Mouse (Mus musculus) left cerebral cortex, adult 2 months (tissue): ENCODE results near the gene Rbfox1. TPM values are rescaled to one million over a fixed set of nuclear protein-coding genes. Genes with fewer than 3 reads are reported as not detected.

Experiments
- DNase-seq, 2 experiments: peaks; one replicate each; pipeline ENCODE4 v3.0.0; 2021 to 2022; ENCODE audit warnings: low spot score in 2 of 2, mixed read lengths in 1 of 2; ENCODE audit errors: extremely low spot score in 1 of 2
- H3K27ac ChIP-seq: fragments of 200-600 bp; 2 replicates; pipeline ENCODE4 v1.8.1; 2022
- H3K4me3 ChIP-seq: fragments of 200-600 bp; 2 replicates; pipeline ENCODE4 v1.8.1; 2022
- CTCF ChIP-seq: fragments of 200-600 bp; IDR thresholded peaks from 2 replicates; pipeline ENCODE4 v1.8.1; 2022; ENCODE audit warnings: antibody characterized with exemption, mild to moderate bottlenecking, moderate library complexity
- intact Hi-C: fragments of 180-260 bp; cut with DNase I; formaldehyde crosslinking; loops from one replicate; pipeline ENCODE4 v1.15.1; 2025
- total RNA-seq, 2 experiments: library from RNA; stranded (reverse); gene quantifications; 2 replicates each; pipeline ENCODE4 v1.2.3; 2021

Gene Rbfox1
- total RNA-seq, 2 experiments from 2014 or later, result 330 to 336 TPM

DNA sequence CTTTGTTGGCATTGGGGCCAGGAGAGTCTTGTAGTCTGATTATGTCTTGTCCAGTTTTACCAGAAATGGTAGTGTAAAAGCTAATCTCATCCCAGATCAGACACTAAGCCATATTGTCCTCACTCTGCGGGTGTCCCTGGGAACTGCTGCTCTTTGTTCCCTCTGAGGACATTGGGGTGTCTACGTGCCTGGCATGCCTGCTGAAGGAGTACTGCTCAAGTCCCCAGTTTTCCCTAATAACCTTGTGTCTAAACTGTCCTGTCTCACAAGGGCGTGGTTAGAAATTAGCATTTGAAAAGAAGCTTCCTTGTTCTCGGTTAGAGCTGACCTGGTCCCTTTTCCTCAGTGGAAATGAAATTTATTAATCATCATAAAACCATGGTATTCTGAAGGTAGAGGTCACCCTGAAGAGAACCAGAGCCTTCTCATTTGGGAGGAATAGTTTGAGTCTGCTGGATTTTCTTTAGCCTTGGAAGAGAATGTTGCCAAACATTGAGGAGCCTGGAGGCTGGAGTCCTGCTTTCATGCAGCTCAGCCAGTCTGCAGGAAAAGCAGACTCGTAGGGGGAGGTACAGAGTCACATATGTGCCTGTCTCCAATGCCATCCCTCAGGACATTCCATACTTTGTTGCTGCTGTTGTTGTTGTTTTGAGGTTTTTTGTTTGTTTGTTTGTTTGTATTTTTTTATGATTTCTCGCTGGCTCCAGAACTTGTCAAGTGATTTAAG is 1519.8 kb downstream of the Rbfox1 start:
- no peak for DNase-seq
- Histone ChIP-seq H3K4me3 (no peak overlapping the region), H3K27ac (no peak overlapping the region)
- intact Hi-C loops, result no loop called here
- TF ChIP-seq CTCF, result no peak

DNA sequence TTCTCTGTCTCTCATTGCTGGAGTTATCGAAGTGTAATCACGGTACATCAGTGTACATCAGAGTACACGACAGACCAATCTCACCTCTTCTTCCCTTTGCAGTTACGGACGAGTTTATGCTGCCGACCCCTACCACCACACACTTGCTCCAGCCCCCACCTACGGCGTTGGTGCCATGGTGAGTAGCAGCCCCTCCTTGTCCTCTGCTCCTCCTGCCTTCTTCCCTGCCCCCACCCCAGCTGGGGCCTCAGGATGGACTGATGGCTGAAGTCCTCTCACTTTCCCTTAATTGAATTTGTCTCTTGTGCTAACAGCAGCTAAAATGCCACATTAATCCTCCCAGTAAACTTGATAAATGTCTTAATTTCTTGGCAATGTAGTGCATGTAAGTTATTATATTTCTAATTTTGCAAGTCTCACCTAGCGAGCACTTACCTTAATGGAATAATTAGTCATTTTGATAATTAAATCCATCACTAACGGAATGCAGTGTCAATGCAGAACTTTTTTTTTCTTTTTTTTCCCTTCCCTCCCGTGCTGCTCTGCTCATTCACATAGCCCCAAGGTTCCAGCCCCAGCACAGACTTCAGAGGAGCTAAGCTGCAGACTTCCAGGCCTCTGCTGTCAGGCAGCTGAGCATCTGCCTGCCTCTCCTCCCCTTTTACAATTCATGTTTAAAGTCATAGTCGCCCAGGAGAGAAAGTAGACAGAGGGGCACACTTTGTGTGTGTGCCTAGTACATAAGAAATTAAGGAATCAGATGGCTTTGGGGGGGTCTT is 1522.9 kb downstream of the Rbfox1 start:
- no peak overlapping the region for H3K27ac ChIP-seq
- TF ChIP-seq CTCF, result no peak
- intact Hi-C loops, result no loop called here
- H3K4me3 ChIP-seq, result no peak overlapping the region
- DNase-seq, result no peak

DNA sequence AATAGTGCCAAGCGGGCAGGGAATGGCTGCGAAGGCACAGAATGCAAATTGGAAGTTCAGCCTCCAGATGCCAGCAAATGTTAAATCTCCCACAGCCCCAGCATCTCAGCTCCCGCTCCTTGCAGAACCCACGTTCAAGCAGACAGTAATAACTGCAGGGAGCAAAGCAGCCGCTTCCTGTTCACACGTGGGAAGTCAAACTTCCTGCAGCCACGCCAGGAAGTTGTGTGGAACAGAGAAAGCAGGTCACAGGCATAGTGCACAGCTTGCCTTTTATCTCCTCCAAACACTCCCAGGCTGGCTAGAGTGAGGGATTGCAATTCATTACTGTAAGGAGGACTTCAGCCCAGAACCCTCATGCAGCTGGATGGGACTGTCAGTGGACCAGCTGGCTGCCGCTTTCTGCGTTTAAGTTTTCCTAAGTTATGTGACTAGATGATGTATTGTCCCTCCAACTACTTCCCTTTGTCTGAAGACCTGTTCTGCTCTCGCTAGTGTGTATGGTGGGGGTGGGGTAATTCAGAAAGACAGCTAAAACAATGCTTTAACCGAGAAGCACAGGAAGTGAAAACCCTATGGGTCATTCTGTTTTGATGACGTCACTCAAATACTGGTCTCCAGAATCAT is 1534.6 kb downstream of the Rbfox1 start:
- Histone ChIP-seq H3K27ac (peak overlapping the region; percentile 28; the same call in 1 of the 2 replicates), H3K4me3 (peak overlapping the region; percentile 11; the same call in 1 of the 2 replicates)
- peak; percentile 42 to 47 for DNase-seq
- intact Hi-C loops, result loop anchor here (5.0 kb wide), 3 partner anchors 213 to 583 kb away; no protein-coding TSS in a partner anchor
- no peak for TF ChIP-seq CTCF

DNA sequence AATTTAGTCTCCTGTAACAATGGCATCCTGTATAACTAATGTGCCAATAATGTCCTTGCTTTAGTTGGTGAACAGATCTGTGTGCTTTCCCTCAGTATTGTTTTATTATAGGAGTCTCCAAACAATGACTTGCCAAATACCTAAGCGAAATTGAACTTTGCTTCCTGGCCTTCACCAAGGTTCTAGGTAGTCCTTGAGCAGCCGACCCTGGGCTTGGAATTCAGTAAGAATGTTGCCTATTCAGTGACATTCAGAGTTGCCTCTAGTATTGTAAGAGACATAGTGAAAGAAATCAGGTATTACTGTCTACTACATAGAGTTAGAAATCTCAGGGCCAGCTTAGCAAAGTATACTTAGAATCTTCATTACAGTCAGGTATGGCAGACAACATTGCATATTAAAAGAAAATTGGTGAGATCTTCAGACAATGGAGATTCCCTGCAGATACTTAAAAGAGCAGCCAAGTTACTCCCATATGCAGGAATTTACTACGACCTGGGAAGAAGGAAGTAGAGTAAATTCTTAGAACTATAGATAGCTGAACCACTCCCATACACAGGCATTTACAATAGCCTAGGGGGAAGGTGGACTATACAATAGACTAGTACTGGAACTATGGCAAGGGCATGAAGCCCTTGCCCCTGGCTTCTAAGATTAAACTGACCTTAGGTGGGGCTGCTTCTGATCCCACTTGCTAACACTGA is 1540.4 kb downstream of the Rbfox1 start:
- DNase-seq, result no peak
- no peak overlapping the region for H3K4me3 ChIP-seq
- H3K27ac ChIP-seq, result no peak overlapping the region
- intact Hi-C loops, result no loop called here
- TF ChIP-seq CTCF, result no peak

DNA sequence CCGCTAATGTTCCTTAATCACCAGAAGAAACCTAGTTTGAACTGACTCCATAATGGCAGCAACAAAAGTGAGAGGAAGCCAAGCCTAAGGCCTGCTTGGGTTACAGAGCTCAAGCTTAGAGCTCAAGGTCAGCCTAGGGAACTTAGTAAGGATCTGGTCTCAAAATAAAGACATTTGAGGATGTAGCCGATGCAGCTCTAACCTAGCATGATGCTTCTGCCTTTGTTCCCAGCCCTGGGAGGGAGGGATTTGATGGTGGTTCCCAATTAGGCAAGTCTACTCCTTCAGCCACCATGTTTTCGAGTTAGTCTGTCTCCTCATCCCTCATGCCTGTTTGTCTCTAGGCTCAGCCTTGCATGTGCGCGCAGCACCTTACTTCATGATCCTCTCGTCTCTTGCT is 1548.1 kb downstream of the Rbfox1 start:
- DNase-seq, result no peak
- Histone ChIP-seq H3K4me3 (no peak overlapping the region), H3K27ac (no peak overlapping the region)

DNA sequence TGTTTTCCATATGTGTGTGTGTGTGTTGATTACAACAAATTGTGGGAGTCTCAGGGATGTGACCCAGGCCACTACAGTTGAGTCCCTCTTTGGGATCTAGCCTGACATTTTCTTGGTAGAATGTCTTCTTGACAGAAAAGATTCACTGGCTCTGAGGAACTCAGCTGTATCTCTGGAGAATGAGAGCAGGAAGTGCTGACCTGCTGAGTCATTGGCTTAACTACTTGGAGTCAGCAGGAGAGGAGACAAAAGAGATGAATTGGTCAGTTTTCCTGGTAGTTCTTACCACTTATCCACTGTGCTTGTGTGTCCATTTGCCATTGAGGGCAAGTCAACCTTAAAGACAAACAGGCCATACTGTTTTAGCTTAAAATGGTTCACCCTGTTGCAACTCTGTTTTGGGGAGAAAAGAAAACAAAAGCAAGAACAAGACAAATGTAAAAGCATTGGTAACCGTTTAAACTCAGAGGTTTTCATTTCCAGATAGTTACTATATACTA is 1561.7 kb downstream of the Rbfox1 start:
- no peak for TF ChIP-seq CTCF
- no peak overlapping the region for H3K27ac ChIP-seq
- DNase-seq, result no peak
- no peak overlapping the region for H3K4me3 ChIP-seq
- intact Hi-C loops, result no loop called here

More for the DNA sequence above, 1548.1 kb downstream of the Rbfox1 start:
- intact Hi-C loops, result no loop called here
- TF ChIP-seq CTCF, result no peak

DNA sequence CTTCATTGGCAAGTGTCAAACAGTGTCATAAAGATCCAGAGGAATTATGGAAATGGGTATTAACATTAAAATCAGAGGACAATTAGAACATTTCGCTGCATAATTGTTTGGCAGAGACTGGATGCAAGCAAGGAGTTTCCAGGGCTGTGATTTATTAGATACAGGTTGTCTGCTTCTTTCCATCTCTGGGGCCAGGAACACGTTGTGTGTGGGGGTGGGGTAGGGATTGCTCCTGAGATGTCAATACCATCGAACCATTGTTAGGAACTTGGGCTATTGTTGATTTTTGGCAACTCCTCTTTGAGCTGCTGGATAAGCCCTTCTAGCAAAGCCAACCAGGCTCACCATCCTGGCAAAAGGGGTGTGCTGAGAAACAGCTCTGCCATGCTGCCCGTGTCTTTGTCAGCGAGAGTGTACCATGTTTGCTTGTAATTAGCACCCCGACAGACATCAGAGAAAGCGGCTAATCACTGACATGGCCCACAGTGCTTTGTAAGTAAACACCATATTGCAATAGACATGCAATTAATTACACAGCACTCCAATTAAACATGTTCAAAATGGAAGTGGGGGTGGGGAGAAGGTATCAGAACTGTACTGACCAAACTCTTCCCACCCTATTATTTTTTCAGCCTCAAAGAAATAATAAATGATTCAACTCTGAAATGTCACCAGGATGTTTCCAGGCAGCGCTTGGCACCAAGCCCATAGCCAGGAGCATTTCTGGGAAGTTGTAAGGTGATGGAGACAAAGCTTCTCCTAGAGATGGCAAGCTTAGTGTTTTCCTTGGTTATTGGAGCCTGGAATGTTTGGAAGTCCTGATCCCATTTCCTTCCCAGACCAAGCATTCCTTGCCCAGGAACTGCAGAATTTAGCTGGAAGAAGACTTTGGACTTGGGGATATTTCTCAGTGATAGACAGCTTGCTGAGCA is 1562.8 kb downstream of the Rbfox1 start:
- TF ChIP-seq CTCF, result no peak
- intact Hi-C loops, result no loop called here
- Histone ChIP-seq H3K4me3 (no peak overlapping the region), H3K27ac (no peak overlapping the region)
- DNase-seq, result no peak

DNA sequence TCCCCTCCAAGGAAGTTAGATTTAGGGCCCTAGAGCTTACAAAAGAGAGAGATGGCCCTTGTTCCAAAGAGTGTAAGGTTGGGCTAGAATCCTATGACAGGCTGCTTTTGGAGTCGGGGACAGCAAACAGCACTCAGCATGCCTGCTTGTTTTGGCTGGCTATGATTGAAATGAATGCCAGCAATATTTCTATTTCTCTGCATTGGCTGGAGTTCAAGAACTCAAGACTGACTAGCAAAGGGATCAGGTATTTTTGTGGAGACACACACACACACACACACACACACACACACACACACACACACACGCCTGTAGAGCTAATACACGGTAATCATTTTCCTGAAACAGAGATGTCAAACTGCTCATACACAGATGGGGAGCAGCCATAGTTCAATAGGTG is 1566.0 kb downstream of the Rbfox1 start:
- no peak for DNase-seq
- Histone ChIP-seq H3K4me3 (no peak overlapping the region), H3K27ac (no peak overlapping the region)
- TF ChIP-seq CTCF, result no peak
- intact Hi-C loops, result no loop called here

DNA sequence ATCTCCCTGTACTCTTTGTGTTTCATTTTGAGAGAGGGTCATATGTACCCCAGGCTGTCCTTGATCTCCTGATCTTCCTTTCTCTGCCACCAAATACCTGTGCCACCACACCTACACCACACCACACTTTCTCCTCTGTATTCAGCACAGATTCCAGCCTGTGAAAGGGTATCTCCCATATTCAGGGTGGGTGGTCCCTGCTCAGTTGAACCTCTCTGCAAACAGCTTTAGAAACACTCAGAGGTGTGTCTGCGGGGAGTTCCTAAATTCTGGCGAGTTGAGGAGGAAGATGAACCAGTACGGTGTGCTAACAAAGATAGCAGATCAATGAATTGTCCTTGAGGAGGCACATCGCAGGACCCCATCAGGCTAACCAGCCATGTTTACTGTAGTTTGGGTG is 1572.4 kb downstream of the Rbfox1 start:
- no peak for DNase-seq
- no peak for TF ChIP-seq CTCF
- Histone ChIP-seq H3K4me3 (no peak overlapping the region), H3K27ac (no peak overlapping the region)
- intact Hi-C loops, result no loop called here
